In the genomic region with DNA sequence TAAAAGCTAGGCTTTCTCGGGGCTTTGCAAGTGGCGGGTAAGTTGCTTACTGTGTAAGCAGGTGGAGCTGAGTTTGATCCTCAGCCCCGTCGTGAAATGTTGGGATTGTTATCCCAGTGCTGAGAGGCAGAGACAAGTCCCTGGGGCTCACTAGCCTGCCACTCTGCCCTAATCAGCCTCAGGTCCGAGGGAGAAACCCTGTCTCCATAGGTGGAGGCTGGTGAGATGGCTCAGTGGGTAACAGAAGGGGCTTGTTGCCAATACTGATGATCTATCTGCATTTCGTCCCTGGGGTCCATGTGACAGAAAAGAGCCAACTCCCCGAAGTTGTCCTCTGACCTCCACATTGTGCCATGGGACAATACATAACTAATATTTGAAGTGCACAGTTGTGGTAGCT, we compare ENCODE assay signal across 10 mouse cellular contexts.
"Had no signal": no experiment of that assay in that cellular context is flagged by ENCODE, and none has a peak within 500 bp of the region (broad histone marks: within the 10 kb centered on the region; RNA-seq: fewer than 3 reads in every experiment).

No protein-coding gene starts in this region.

- H3K4me3 ChIP-seq: limb, embryonic 13.5 days; midbrain, embryonic 13.5 days had no signal

- H3K9me3 ChIP-seq: limb, embryonic 13.5 days; midbrain, embryonic 13.5 days had no signal

- H3K4me1 ChIP-seq: midbrain, embryonic 13.5 days had no signal

- H3K27ac ChIP-seq: kidney, postnatal 0 days; limb, embryonic 13.5 days; liver, embryonic 14.5 days; midbrain, embryonic 13.5 days; stomach, postnatal 0 days had no signal

- H3K27me3 ChIP-seq: limb, embryonic 13.5 days; midbrain, embryonic 13.5 days had no signal

- DNase-seq: kidney, adult 8-10 months; kidney, postnatal 36 days; left cerebral cortex, postnatal 4 days; lung, adult 18-20 months; thymus, postnatal 4 days had no signal

- H3K4me2 ChIP-seq: limb, embryonic 13.5 days; midbrain, embryonic 13.5 days had no signal

- H3K9ac ChIP-seq: limb, embryonic 13.5 days; liver, embryonic 14.5 days; midbrain, embryonic 13.5 days had no signal

- ATAC-seq: midbrain, embryonic 13.5 days had no signal
